Mouse (Mus musculus) left cerebral cortex, postnatal 14 days (tissue): ENCODE results near the gene Smtnl1. TPM values are rescaled to one million over a fixed set of nuclear protein-coding genes. Genes with fewer than 3 reads are reported as not detected.

Source experiments
- DNase-seq, 2 experiments: peaks; one replicate each; pipeline ENCODE4 v3.0.0; 2021 to 2022; ENCODE audit warnings: low spot score in 2 of 2, mixed read lengths in 1 of 2
- intact Hi-C: fragments of 180-260 bp; cut with DNase I; formaldehyde crosslinking; loops from one replicate; pipeline ENCODE4 v1.15.1; 2025
- long read RNA-seq, 2 experiments: library from polyadenylated mRNA; stranded (forward); transcript quantifications; one replicate each; pipeline ENCODE4 v2.0.0; 2021
- total RNA-seq, 2 experiments: library from RNA; stranded (reverse); gene quantifications; 2 replicates each; pipeline ENCODE4 v1.2.3; 2021

Smtnl1 gene
- not detected for total RNA-seq
- long read RNA-seq, experiment 1 = 0 reads
- long read RNA-seq, experiment 2 = 0 reads

- intact Hi-C loops = no loop called here
- no peak for DNase-seq
Observed at GRCm38 (mm10) chr2:84822552-84822951, at the start of gene Smtnl1. Smtnl1 (minus strand) TSS chr2:84822652.

- intact Hi-C loops = no loop called here
Observed at GRCm38 (mm10) chr2:84870623-84871160, 48.2 kb upstream of the Smtnl1 start.

GRCm38 (mm10) chr2:84868977-84869376 is 46.5 kb upstream of the Smtnl1 start:
- intact Hi-C loops = loop anchor here (2.0 kb wide), 1 partner anchor 20 kb away; no protein-coding TSS in a partner anchor
- DNase-seq = peak in 1 of 2 experiments; percentile 52

More at GRCm38 (mm10) chr2:84870623-84871160, 48.2 kb upstream of the Smtnl1 start:
- DNase-seq = no peak

GRCm38 (mm10) chr2:84868521-84868943 is 46.1 kb upstream of the Smtnl1 start:
- intact Hi-C loops = loop anchor here (2.0 kb wide), 1 partner anchor 20 kb away; no protein-coding TSS in a partner anchor
- DNase-seq = peak; percentile 83 to 92

GRCm38 (mm10) chr2:84865616-84866571 is 43.4 kb upstream of the Smtnl1 start:
- peak; percentile 75 to 83 for DNase-seq
- intact Hi-C loops = no loop called here

GRCm38 (mm10) chr2:84862231-84862630 is 39.8 kb upstream of the Smtnl1 start:
- intact Hi-C loops = no loop called here
- no peak for DNase-seq

- intact Hi-C loops = no loop called here
- no peak for DNase-seq
Observed at GRCm38 (mm10) chr2:84861430-84861829, 39.0 kb upstream of the Smtnl1 start.

- DNase-seq = no peak
Observed at GRCm38 (mm10) chr2:84859991-84860780, 37.7 kb upstream of the Smtnl1 start.

GRCm38 (mm10) chr2:84858551-84858950 is 36.1 kb upstream of the Smtnl1 start:
- intact Hi-C loops = no loop called here
- no peak for DNase-seq

More at GRCm38 (mm10) chr2:84859991-84860780, 37.7 kb upstream of the Smtnl1 start:
- intact Hi-C loops = no loop called here

GRCm38 (mm10) chr2:84855732-84856131 is 33.3 kb upstream of the Smtnl1 start:
- peak; percentile 61 to 77 for DNase-seq
- intact Hi-C loops = loop anchor here (2.0 kb wide), 1 partner anchor 25 kb away; no protein-coding TSS in a partner anchor

- intact Hi-C loops = no loop called here
- no peak for DNase-seq
Observed at GRCm38 (mm10) chr2:84851130-84852040, 28.9 kb upstream of the Smtnl1 start.

GRCm38 (mm10) chr2:84850407-84851129 is 28.1 kb upstream of the Smtnl1 start:
- intact Hi-C loops = no loop called here
- no peak for DNase-seq

GRCm38 (mm10) chr2:84845226-84845625 is 22.8 kb upstream of the Smtnl1 start:
- no peak for DNase-seq
- intact Hi-C loops = no loop called here

- intact Hi-C loops = no loop called here
- no peak for DNase-seq
Observed at GRCm38 (mm10) chr2:84843654-84844053, 21.2 kb upstream of the Smtnl1 start.

- DNase-seq = no peak
- intact Hi-C loops = no loop called here
Observed at GRCm38 (mm10) chr2:84841905-84842304, 19.5 kb upstream of the Smtnl1 start.

GRCm38 (mm10) chr2:84840748-84841563 is 18.5 kb upstream of the Smtnl1 start:
- intact Hi-C loops = no loop called here
- no peak for DNase-seq
